Mouse (Mus musculus): Measurements from ENCODE around the gene Commd8.

DNA sequence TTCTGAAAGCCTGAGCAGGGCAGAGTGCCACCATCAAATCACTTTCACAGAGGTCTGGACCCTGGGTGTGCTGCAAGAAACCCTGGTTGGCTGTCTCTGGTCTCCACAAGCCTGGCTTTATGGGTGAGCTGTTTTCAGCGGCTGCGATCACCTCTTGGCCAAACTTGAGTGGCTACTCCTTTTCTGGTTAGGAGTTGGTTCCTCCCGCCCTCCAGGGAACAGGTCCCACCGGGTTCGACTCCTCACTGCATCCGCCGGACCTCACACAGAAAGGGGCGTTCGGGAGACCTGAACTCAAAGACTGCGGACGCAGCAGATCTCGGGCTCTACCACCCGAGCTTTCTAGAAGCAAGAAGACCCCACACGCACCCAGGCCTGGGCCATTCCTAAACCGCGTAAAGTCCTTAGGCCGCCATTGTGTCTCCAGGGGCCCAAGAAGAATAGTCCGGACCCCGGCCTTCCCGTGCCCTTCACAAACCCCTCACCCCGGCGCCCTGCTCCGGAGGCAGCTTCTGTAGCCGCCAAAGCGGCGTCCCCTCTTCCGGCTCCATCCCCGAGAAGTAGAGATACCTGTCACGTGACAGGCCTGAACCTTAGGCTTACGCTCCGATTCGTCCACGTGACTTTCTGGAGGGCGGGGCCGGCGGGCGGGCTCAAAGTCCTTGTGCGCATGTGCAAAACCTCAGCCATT, at the start of gene Commd8:
- peak; percentile 81 for TF ChIP-seq POLR2A (IDR thresholded peaks at IDR 0.05; ENCODE audit: extremely low read depth, insufficient read depth, low read length)
- TF ChIP-seq CTCF (IDR thresholded peaks at IDR 0.05; ENCODE audit: low read depth, low read length), result no peak

Measured in liver, adult 2 months (tissue).